Mouse (Mus musculus) T-helper 1 cell (primary cell): Measurements from ENCODE around the gene Rbl1.
"Not testable (repeated sequence)": the region's sequence is repeated elsewhere in the genome, so short reads cannot be mapped to it uniquely, and the experiment has no call there.

Source experiments
- in situ Hi-C: fragments of 300-600 bp; cut with MboI, MseI; formaldehyde crosslinking; loops from one replicate; pipeline ENCODE4 v1.15.1; 2025; ENCODE audit warnings: high pct_unique_total_duplicates

Gene Rbl1

GRCm38 (mm10) chr2:157204366-157205218 is at the start of gene Rbl1:
TSS of gene Rbl1 (minus strand) at chr2:157204534.
- in situ Hi-C loops, result loop anchor here (5.0 to 10.0 kb wide), 2 partner anchors 67 to 540 kb away; partner anchors contain the start of gene Samhd1

DNA sequence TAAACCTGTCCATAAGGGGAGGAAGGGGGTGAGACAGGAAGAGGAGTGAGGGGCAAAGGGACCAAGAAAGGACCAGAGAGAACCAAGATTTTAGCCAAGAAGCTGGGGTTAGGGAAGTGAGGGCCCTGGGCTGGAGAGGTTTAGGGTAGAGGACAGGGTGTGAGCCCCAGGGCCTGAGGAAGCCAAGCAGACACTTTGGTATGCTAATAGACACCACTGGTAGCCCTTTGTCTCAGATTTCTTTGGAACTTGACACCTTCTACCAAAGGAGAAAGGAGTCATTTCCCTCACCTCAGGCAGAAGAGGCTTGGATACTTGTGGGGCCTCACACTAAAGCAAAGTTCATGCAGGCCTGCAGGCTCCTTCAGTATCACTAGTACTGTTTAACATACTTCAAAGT is 43.8 kb upstream of the Rbl1 start:
- in situ Hi-C loops, result no loop called here

DNA sequence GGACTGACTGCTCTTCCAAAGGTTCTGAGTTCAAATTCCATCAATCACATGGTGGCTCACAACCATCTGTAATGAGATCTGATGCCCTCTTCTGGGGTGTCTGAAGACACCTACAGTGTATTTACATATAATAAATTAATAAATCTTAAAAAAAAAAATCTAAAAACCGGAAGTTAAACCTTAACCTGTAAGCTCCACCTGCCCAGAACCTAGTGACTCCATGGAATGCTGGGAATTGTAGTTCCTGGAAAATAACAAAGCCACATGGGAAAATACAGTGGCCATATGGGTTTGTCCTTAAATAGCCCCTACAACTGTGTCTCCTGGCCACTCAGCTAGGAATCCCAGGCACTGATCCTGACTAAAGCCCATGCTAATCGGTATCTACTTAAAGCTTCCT is 41.3 kb upstream of the Rbl1 start:
- in situ Hi-C loops, result no loop called here

GRCm38 (mm10) chr2:157245001-157245400 is 40.7 kb upstream of the Rbl1 start:
- in situ Hi-C loops, result no loop called here

DNA sequence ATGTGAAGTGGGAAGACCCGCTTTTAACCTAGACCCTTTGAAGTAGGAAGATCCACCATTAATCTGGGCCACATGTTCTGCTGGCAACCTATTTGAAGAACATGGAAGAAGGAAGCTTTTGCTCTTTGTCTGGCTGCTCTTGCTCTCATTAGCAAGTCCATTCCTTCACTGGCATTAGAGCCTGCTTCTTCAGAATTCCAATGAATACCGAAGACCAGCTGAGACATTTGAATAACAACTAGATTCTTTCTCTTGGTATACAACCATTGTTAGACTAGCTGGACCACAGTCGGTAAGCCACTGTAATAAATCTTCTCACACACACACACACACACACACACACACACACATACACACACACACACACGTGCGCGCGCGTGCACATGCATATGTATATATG is 31.6 kb upstream of the Rbl1 start:
- in situ Hi-C loops, result no loop called here

DNA sequence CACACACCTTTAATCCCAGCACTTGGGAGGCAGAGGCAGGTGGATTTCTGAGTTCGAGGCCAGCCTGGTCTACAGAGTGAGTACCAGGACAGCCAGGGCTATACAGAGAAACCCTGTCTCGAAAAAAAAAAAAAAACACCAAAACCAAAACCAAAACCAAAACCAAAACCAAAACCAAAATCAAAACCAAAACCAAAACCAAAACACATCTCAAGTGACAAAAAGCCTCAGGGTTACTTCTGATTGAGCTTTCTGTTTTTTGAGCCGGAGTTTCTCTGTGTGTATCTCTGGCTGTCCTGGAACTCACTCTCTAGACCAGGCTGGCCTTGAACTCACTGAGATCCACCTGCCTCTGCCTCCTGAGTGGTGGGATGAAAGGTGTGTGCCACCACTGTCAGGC is 17.6 kb upstream of the Rbl1 start:
- in situ Hi-C loops, result not testable (repeated sequence)

GRCm38 (mm10) chr2:157220108-157220507 is 15.8 kb upstream of the Rbl1 start:
- in situ Hi-C loops, result no loop called here

- in situ Hi-C loops, result no loop called here
These were observed 7.4 kb upstream of the Rbl1 start for GRCm38 (mm10) chr2:157211731-157212130.

DNA sequence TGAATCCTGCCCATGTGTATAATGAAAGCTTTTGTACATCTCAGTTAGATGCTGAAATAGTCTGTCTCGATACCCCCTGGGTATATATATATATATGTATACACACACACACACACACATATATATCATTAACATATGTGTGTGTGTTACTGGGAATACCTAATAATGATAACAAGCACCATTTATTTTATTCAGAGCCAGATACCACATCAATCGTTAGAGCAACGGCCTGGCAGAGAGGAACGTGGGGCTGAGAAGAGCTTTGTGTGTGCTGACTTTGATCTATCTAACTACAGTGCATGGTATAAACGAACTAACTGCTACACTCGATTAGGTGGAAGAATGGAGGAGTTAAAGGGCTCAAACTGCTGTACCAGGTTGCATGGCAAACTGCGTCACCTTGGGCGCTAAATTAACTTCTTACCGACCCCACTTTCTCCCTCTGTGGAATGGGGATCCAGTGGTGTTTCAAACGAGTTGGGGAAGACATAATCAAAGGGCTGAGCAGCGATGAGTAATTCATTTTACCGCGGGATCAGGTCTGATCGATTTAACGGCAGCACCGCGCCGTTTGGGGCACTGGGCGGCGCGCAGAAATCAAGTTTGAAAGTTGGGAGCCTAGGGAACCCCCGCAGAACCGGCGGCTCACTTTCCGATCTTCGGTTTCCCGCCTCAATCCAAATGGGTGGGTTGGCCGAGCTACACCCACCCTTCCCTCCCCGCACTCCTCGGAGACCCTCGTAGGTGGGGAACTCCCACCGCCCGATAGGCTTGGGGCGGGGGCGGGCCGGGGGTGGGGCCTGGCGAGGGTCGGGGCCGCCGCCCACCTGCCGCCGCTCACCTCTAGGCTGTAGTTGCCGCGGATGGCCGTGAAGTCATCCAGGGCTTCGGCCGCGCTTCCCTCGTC is 622 bp downstream of the Rbl1 start:
- in situ Hi-C loops, result loop anchor here (5.0 to 10.0 kb wide), 2 partner anchors 66 to 541 kb away; partner anchors contain the start of gene Samhd1

- in situ Hi-C loops, result loop anchor here (5.0 to 10.0 kb wide), 2 partner anchors 66 to 542 kb away; partner anchors contain the start of gene Samhd1
These were observed 1.3 kb downstream of the Rbl1 start for GRCm38 (mm10) chr2:157203026-157203425.

DNA sequence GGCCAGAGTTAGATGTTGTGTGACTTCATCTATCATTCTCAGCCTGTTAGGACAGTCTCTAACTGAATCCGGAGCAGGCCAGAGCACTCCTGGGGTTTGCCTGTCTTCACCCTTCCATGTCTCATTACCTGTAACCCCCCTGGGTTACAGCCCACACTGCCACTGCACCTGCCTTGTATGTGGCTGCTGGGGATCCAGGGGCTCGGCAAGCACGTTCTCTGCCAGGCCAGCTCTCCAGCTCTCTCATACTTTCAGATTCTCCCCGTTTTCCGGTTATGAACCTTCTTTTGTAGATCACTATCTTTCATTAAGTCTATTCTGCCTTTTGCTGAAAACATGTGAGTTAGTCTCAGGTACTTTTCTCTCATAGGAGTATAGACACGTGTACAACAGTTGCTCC is 2.0 kb downstream of the Rbl1 start:
- in situ Hi-C loops, result loop anchor here (5.0 to 10.0 kb wide), 2 partner anchors 65 to 542 kb away; partner anchors contain the start of gene Samhd1

- in situ Hi-C loops, result loop anchor here (5.0 to 10.0 kb wide), 2 partner anchors 64 to 544 kb away; partner anchors contain the start of gene Samhd1
These were observed 3.1 kb downstream of the Rbl1 start for GRCm38 (mm10) chr2:157201081-157201830.

- in situ Hi-C loops, result not testable (repeated sequence)
These were observed 5.9 kb downstream of the Rbl1 start for GRCm38 (mm10) chr2:157198405-157198804.

DNA sequence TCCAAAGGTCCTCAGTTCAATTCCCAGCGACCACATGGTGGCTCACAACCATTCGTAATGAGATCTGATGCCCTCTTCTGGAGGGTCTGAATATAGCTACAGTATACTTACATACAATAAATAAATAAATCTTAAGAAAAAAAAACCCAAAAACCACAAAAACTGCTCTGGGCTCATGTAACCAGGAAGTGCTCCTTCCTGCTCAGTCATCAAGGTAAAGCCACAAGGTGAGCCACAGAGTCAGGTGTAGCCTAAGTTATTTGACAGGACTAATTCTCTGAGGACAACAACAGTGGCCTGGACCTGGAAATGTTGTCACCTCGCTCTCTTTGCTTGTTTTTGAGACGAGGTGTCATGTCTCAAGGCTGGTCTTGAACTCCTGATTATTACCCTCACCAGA is 13.7 kb downstream of the Rbl1 start:
- in situ Hi-C loops, result no loop called here

GRCm38 (mm10) chr2:157187223-157187622 is 17.1 kb downstream of the Rbl1 start:
- in situ Hi-C loops, result no loop called here

DNA sequence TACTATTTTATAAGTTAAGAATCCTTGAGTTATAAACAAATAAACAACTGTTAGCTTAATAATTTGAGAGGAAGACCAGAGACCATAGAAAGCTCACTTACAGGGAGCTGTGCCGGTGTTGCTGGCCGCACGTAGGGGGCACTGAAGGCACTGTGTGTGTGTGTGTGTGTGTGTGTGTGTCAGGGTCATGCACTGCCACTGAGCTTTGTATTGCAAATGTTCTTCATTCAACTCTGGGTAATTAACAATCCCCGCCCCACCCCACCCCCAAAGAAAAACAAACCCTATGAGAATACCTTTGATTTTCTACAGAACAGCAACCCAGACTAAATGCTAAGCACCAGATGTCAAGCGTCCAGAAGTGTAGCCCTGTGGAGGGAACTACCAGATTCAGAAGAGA is 17.8 kb downstream of the Rbl1 start:
- in situ Hi-C loops, result no loop called here

DNA sequence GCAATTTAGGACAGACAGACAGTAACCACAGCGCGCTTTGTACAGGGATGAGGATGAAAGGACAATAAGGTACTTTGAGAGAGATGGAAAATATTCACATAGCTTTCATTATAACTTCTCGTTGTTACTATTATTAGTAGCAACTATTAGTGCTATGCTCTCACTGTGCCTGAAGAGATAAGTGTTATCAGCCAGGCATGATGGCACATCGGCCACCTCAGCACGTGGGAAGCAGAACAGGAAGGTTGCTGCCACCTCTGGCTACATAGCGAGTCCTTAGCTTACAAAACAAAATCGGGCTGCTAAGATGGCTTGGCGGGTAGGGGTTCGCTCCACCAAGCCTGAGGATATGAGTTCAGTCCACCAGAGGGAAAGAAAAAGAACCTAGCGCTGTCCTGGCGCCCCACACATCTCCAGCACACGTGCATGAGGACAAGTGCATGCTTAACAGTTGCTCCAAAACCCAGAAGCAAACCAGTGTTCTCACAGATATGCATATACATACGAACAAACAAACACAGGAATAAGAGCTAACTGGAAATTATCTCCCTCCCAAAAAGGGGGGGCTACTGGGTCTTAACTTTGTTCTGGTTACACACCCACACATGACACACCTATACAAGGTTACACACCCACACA is 19.2 kb downstream of the Rbl1 start:
- in situ Hi-C loops, result no loop called here

- in situ Hi-C loops, result no loop called here
These were observed 26.2 kb downstream of the Rbl1 start for GRCm38 (mm10) chr2:157178167-157178566.

GRCm38 (mm10) chr2:157176248-157176647 is 28.1 kb downstream of the Rbl1 start:
- in situ Hi-C loops, result no loop called here

DNA sequence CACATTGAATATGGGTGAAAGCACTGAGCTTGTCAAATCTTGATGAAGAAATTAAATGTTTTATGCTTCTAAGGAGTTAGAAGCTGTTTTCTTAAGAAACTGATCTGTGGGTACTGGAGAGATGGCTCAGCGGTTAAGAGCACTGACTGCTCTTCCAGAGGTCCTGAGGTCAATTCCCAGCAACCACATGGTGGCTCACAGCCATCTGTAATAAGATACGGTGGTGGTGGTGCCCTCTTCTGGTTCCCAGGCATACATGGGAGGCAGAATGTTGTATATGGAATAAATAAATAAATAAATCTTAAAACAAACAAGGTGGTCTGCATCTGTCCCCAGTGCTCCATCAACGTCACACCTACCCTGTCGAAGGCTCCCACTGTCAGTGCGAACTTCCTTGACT is 29.9 kb downstream of the Rbl1 start:
- in situ Hi-C loops, result no loop called here

DNA sequence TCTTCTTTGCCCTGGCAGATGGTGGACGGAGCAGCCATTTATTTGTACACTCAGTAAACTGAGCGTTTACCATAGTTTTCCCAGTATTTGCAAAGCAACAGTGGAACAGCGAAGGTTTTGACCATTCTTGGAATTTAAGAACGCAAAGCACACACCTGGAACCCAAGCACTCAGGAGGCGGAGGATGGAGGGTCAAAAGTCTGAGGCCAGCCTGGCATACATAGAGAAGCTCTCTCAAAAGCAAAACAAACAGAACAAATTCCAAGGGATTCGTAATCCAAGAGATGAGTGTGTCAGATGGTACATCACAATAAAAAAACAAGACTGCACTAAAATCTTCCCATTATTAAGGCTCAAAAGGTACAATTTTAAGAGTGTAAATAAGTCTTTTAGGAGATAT is 30.8 kb downstream of the Rbl1 start:
- in situ Hi-C loops, result no loop called here
